Mouse (Mus musculus) testis, adult 2 months (tissue): ENCODE measurements around the gene Mical3. TPM values are rescaled to one million over a fixed set of nuclear protein-coding genes. Genes with fewer than 3 reads are reported as not detected.

Experiments
- H3K27ac ChIP-seq: fragments of 200-500 bp; 2 replicates; pipeline ENCODE4 v1.5.1; 2012; ENCODE audit warnings: low read depth, low read length; ENCODE audit not compliant: control insufficient read depth, insufficient read depth
- H3K27me3 ChIP-seq: fragments of 200-500 bp; 2 replicates; pipeline ENCODE4 v1.6.1; 2012; ENCODE audit warnings: mild to moderate bottlenecking, low read length, moderate library complexity; ENCODE audit not compliant: control insufficient read depth, insufficient read depth
- H3K36me3 ChIP-seq: fragments of 200-500 bp; 2 replicates; pipeline ENCODE4 v1.6.1; 2012; ENCODE audit warnings: mild to moderate bottlenecking, low read length; ENCODE audit not compliant: control insufficient read depth, insufficient read depth
- H3K4me1 ChIP-seq: fragments of 200-500 bp; 2 replicates; pipeline ENCODE4 v1.6.1; 2012; ENCODE audit warnings: low read length; ENCODE audit not compliant: control insufficient read depth, insufficient read depth
- H3K4me3 ChIP-seq: fragments of 200-500 bp; 2 replicates; pipeline ENCODE4 v1.5.1; 2012; ENCODE audit warnings: low read depth, mild to moderate bottlenecking, low read length, moderate library complexity, mixed read lengths; ENCODE audit not compliant: control insufficient read depth
- CTCF ChIP-seq: fragments of 200-500 bp; IDR thresholded peaks from 2 replicates; pipeline ENCODE4 v1.5.1; 2012; ENCODE audit warnings: low read depth, mild to moderate bottlenecking, inconsistent platforms, low read length, moderate library complexity; ENCODE audit not compliant: control insufficient read depth, insufficient read depth, insufficient replicate concordance
- POLR2A ChIP-seq: fragments of 200-500 bp; IDR thresholded peaks from 2 replicates; pipeline ENCODE4 v1.6.1; 2012; ENCODE audit warnings: low read depth, mild to moderate bottlenecking, inconsistent platforms, low read length, moderate library complexity; ENCODE audit not compliant: control insufficient read depth
- polyA plus RNA-seq: library from polyadenylated mRNA; depleted of rRNA; stranded (reverse); fragments of >200 nt; gene quantifications from 2 replicates; pipeline ENCODE4 v1.2.3, GENCODE M21; 2012

Gene Mical3
- polyA plus RNA-seq, 1 experiment, result 199 TPM

DNA sequence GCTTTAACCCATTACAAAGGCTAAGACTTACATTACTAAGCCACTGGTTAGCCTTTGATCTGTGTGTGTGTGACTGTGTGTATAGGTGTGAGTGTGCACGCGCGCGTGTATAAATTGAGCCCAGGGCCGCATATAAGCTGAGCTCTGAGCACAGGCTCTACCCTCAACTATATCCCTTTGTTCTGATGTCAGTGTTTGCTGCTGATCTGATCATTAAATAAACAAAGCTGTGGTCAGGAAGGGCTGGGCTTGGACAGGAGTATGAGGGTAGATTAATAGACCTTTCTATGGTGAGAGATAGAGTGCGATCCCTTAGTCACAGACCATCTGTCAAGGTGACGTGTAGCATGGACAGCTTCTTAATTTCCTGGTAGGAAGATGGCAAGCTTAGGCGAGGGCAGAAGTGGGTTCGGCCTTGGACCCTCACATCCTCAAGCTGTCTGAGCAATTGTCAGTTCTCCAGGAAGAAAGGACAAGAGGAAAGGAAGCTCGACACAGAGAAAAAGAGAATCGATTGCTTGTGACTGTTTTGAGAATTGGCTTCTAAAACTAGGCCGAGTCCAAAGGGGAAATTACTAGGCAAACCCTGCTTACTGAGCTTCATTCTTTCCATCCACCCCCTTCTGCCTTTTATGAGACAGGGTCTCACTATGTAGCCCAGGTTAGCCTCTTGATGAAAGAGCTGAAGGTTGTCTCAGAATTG lies 7.7 kb upstream of the Mical3 start:
- H3K4me3 ChIP-seq, result no peak overlapping the region
- H3K36me3 ChIP-seq, result no peaks in the 10 kb centered on the region
- H3K27me3 ChIP-seq, result no peaks in the 10 kb centered on the region
- no peak for TF ChIP-seq CTCF
- TF ChIP-seq POLR2A, result no peak
- H3K27ac ChIP-seq, result no peak overlapping the region
- H3K4me1 ChIP-seq, result no peaks in the 10 kb centered on the region; the same call in 1 of the 2 replicates

DNA sequence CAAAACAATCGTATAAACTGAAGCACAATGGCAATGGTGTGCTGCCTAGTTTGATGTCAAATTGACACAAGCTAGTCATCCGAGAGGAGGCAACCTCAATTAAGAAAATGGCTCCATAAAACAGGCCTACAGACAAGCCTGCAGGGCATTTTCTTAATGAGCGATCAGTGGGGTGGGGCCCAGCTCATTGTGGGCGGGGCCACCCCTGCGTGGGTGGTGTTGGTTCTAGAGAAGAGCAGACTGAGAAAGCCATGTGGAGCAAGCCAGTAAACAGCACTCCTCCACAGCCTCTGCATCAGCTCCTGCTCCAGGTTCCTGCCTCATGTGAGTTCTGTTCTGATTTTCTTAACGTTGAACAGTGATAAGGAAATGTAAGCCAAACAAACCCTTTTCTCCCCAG lies 6.4 kb upstream of the Mical3 start:
- H3K27ac ChIP-seq, result no peak overlapping the region
- no peak for TF ChIP-seq CTCF
- TF ChIP-seq POLR2A, result no peak
- H3K4me3 ChIP-seq, result no peak overlapping the region
- H3K4me1 ChIP-seq, result no peaks in the 10 kb centered on the region; the same call in 1 of the 2 replicates
- no peaks in the 10 kb centered on the region for H3K36me3 ChIP-seq
- H3K27me3 ChIP-seq, result no peaks in the 10 kb centered on the region

DNA sequence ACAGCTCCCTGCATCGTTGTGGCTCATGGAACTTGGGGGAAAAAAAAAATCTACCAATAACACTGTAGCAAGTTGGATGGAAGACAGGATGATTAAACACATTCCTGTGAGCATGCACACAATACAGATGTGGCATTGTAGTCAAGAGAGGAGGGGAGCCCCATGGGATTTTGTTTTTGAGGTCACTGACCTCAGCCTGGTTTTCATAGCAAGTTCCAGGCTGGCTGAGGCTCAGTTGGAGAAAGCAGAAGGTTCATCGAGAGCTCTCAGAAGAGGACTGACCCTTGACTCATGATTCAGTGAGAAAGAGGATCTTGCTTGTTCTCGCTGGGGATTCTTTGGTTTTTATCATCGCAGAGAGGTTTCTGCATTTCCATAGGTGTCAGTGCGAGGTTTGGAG lies 4.1 kb upstream of the Mical3 start:
- Histone ChIP-seq H3K4me1 (peaks cover 14% of the 10 kb centered on the region), H3K27me3 (no peaks in the 10 kb centered on the region)
- TF ChIP-seq POLR2A (no peak), CTCF (no peak)

DNA sequence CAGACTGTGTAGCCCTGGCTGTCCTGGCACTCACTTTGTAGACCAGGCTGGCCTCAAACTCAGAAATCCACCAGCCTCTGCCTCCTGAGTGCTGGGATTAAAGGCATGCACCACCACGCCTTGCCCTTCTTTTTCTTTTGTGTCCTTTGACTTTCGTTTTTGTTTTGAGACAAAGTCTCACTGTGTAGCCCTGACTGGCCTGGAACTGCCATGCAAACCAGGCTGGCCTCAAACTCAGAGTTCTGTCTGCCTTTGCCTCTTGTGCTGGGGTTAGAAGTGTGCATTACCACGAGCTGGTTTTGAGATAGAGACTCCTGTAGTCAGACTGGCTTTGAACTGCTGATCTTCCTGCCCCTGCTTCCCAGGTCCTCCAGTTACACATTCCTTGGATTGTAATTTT lies 3.5 kb upstream of the Mical3 start:
- Histone ChIP-seq H3K4me3 (no peak overlapping the region), H3K27me3 (no peaks in the 10 kb centered on the region), H3K27ac (no peak overlapping the region), H3K36me3 (no peaks in the 10 kb centered on the region), H3K4me1 (peaks cover 18% of the 10 kb centered on the region)
- TF ChIP-seq CTCF (no peak), POLR2A (no peak)

More for the DNA sequence above, 4.1 kb upstream of the Mical3 start:
- H3K4me3 ChIP-seq, result no peak overlapping the region
- H3K27ac ChIP-seq, result no peak overlapping the region
- no peaks in the 10 kb centered on the region for H3K36me3 ChIP-seq

DNA sequence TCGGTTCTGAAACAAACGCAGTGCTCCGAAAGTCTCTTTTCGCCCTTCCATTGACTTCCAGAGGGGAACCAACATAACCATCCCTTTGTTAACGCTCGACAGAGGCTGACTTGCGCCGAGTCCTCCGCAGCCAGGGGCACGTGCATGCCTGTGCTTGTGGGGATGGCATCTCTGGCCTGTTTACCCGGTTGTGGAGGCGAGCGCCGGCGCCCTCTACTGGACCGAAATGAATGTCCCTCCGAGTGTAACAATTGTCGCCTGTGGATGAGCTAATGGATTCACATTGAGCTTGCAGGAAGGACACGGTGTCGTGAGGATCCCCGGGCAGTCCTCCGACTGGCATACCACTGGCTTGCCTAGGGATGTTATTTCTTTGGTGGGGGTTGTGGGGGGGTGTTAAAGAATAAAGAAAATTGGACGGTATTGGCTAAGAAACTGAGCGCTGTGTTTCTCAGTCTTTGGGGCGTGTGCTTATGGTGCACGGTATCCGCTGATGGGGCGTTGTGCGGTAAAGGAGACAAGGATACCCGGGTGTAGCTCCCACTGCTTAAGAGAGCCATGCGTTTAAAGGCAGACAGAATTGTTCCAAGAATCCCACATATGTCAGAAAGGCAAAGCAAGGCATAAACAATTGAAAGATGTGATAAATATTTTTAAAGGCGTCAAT lies 627 bp downstream of the Mical3 start:
- peaks cover 21% of the 10 kb centered on the region for H3K4me1 ChIP-seq
- H3K27me3 ChIP-seq, result no peaks in the 10 kb centered on the region
- no peaks in the 10 kb centered on the region for H3K36me3 ChIP-seq
- no peak overlapping the region for H3K27ac ChIP-seq
- TF ChIP-seq CTCF, result peak; percentile 75; the same call in 1 of the 2 replicates
- TF ChIP-seq POLR2A, result no peak; the same call in 1 of the 2 replicates
- peak overlapping the region; percentile 73 for H3K4me3 ChIP-seq

DNA sequence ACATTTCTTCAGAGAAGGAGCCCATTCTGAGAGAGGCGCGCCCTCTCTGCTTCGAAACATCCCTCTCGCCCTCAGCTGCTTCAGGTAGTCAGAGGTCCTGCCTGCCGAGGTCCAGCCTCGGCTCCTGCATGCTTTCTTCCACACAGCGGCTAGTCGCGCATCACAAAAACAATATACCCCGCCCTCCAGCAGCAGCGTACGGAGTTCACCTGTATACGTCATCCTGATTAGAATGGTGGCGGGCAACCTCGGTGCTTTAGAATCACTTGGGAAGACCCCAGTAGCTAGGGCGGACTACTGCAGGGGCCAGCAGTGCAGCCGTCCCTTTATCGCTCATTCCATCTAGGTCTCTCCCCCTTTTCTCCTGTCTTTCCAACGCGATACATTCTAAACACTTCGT lies 1.3 kb downstream of the Mical3 start:
- TF ChIP-seq CTCF (no peak), POLR2A (no peak)
- no peak overlapping the region for H3K27ac ChIP-seq
- H3K27me3 ChIP-seq, result no peaks in the 10 kb centered on the region
- H3K4me1 ChIP-seq, result peaks cover 21% of the 10 kb centered on the region
- peak overlapping the region; percentile 53 for H3K4me3 ChIP-seq
- H3K36me3 ChIP-seq, result no peaks in the 10 kb centered on the region

DNA sequence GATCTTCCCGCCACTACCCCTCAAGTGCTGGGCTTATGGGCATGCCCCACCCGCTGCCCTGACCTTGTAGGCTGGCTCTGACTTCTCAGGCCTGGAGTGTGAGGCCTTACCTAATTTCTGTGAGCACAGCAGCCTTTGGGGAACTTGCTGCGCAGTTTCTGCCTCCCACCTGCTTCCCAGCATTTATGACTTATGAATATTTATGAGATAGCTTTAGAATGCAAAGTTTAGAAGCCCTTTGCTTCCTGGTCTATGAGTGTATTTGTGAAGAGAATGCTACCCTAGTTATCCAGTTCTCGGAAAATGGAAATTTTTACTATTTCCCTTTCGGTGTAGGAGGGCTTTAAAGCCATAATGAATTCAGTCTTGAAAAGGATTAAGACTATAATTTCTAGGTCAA lies 2.1 kb downstream of the Mical3 start:
- no peak overlapping the region for H3K27ac ChIP-seq
- no peak overlapping the region for H3K4me3 ChIP-seq
- H3K27me3 ChIP-seq, result no peaks in the 10 kb centered on the region

More for the DNA sequence above, 2.1 kb downstream of the Mical3 start:
- TF ChIP-seq CTCF (no peak), POLR2A (no peak)
- Histone ChIP-seq H3K4me1 (peaks cover 21% of the 10 kb centered on the region), H3K36me3 (no peaks in the 10 kb centered on the region)
